Mouse (Mus musculus) limb, embryonic 14.5 days (tissue): ENCODE measurements around the gene Git2. TPM values are rescaled to one million over a fixed set of nuclear protein-coding genes. Genes with fewer than 3 reads are reported as not detected.

ENCODE experiments used
- ATAC-seq: fragments of 200-750 bp; cut with Nextera tagmentation; 2 replicates; pipeline ENCODE4 v1.8.0; 2017; ENCODE audit warnings: low read depth, moderate number of reproducible peaks, moderate TSS enrichment; ENCODE audit not compliant: low FRiP score
- DNase-seq: peaks from one replicate; pipeline ENCODE4 v3.0.0-alpha.2; 2015; ENCODE audit warnings: low spot score
- H3K27ac ChIP-seq: fragments of 300-500 bp; sonication (generic); replicated peaks from 2 replicates; pipeline ENCODE4 v1.5.1; 2014; ENCODE audit warnings: low read depth, mild to moderate bottlenecking, low read length, moderate library complexity, mixed read lengths
- H3K27me3 ChIP-seq: fragments of 300-500 bp; sonication (generic); 2 replicates; pipeline ENCODE4 v1.6.1; 2014; ENCODE audit warnings: low read length, mixed read lengths; ENCODE audit not compliant: control insufficient read depth, insufficient read depth
- H3K36me3 ChIP-seq: fragments of 300-500 bp; sonication (generic); 2 replicates; pipeline ENCODE4 v1.6.1; 2014; ENCODE audit warnings: mild to moderate bottlenecking, low read length, moderate library complexity, mixed read lengths; ENCODE audit not compliant: control insufficient read depth, insufficient read depth
- H3K4me1 ChIP-seq: fragments of 300-500 bp; sonication (generic); 2 replicates; pipeline ENCODE4 v1.6.1; 2014; ENCODE audit warnings: antibody characterized with exemption, low read length, mixed read lengths; ENCODE audit not compliant: control insufficient read depth, insufficient read depth
- H3K4me2 ChIP-seq: fragments of 300-500 bp; sonication (generic); replicated peaks from 2 replicates; pipeline ENCODE4 v1.6.1; 2014; ENCODE audit warnings: low read depth, mild to moderate bottlenecking, low read length, moderate library complexity; ENCODE audit not compliant: severe bottlenecking
- H3K4me3 ChIP-seq: fragments of 300-500 bp; sonication (generic); replicated peaks from 2 replicates; pipeline ENCODE4 v1.5.1; 2014; ENCODE audit warnings: low read length
- H3K9ac ChIP-seq: fragments of 300-500 bp; sonication (generic); 2 replicates; pipeline ENCODE4 v1.6.1; 2014; ENCODE audit warnings: mild to moderate bottlenecking, low read depth, low read length, moderate library complexity; ENCODE audit not compliant: severe bottlenecking
- H3K9me3 ChIP-seq: fragments of 300-500 bp; sonication (generic); 2 replicates; pipeline ENCODE4 v1.6.1; 2016; ENCODE audit warnings: low read length; ENCODE audit not compliant: control insufficient read depth
- POLR2A ChIP-seq: fragments of 200-500 bp; IDR thresholded peaks from 2 replicates; pipeline ENCODE4 v1.8.0; 2012; ENCODE audit warnings: inconsistent platforms, mild to moderate bottlenecking, moderate library complexity, borderline replicate concordance; ENCODE audit not compliant: insufficient read depth, insufficient read length; ENCODE audit errors: extremely low read depth
- WGBS: fragments of 180-500 bp; shearing (Covaris S2); extraction: QIAGEN DNeasy Blood & Tissue Kit; methylation state at CpG from one replicate; pipeline ENCODE4 v1.1.7; 2014; 5-methylcytosine and 5-hydroxymethylcytosine counted together
- polyA plus RNA-seq, 2 experiments: library from polyadenylated mRNA; depleted of rRNA in 1 of 2; stranded (reverse) in 1 of 2; unstranded in 1 of 2; fragments of >200 nt; fragmentation: Nextera tagmentation in 1 of 2; extraction: Ambion mirVana in 1 of 2; gene quantifications; 2 replicates each; pipeline versions ENCODE4 v1.2.1 to v1.2.3; 2012 to 2014

The Git2 gene
- polyA plus RNA-seq, 2 experiments = 41.6 to 64.2 TPM

DNA sequence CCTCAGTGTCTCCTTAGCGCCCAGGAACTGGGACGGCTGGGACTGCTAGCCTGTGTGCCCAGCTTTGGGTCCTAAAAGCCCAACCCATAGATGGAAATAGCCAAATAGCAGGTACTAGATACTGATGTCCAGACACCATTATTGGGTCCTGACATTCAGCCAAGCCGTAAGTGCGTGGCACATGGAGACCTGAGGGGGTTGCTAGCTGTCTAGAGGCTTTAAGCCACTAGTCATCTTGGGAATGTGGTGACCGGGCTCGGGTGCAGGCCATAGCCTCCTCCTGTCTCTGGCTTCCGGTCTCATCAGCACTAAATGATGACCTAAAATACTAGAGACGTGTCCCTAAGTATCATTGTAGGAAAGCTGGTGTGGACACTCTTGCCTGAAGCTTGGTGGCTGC, 57.4 kb downstream of the Git2 start:
- H3K4me3 ChIP-seq = no peak overlapping the region
- H3K27me3 ChIP-seq = no peaks in the 10 kb centered on the region
- peaks cover 89% of the 10 kb centered on the region for H3K36me3 ChIP-seq

DNA sequence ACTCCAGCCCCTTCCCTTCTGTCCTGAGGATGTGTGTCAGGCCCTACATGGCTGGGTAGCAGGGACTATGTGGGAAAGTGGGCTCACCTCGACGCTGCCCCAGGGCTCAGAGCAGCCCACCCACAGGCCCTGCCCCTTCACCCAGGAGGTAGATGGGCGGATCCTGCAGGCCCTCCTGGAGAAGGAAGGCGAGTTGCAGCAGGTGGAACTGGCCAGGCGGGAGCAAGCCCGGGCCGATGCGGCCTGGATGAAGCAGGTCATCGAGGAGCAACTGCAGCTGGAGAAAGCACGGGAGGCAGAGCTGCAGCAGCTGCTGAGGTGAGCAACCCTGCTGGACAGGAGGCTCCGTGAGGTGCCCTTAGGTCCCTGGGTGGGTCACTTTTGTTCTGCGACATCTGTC, 58.0 kb downstream of the Git2 start:
- 85% methylated on average over 12 of the region's 12 CpGs for WGBS
- Histone ChIP-seq H3K27ac (no peak overlapping the region), H3K4me3 (no peak overlapping the region), H3K4me2 (no peak overlapping the region), H3K4me1 (no peaks in the 10 kb centered on the region), H3K27me3 (no peaks in the 10 kb centered on the region), H3K9me3 (no peaks in the 10 kb centered on the region), H3K9ac (no peak overlapping the region), H3K36me3 (peaks cover 94% of the 10 kb centered on the region)
- ATAC-seq (no peak), DNase-seq (no peak)
- no peak for TF ChIP-seq POLR2A

More for the DNA sequence above, 57.4 kb downstream of the Git2 start:
- 95% methylated on average over 8 of the region's 8 CpGs for WGBS
- Histone ChIP-seq H3K4me2 (no peak overlapping the region), H3K4me1 (no peaks in the 10 kb centered on the region), H3K27ac (no peak overlapping the region), H3K9ac (no peak overlapping the region), H3K9me3 (no peaks in the 10 kb centered on the region)
- no peak for ATAC-seq
- TF ChIP-seq POLR2A = no peak
- DNase-seq = no peak

DNA sequence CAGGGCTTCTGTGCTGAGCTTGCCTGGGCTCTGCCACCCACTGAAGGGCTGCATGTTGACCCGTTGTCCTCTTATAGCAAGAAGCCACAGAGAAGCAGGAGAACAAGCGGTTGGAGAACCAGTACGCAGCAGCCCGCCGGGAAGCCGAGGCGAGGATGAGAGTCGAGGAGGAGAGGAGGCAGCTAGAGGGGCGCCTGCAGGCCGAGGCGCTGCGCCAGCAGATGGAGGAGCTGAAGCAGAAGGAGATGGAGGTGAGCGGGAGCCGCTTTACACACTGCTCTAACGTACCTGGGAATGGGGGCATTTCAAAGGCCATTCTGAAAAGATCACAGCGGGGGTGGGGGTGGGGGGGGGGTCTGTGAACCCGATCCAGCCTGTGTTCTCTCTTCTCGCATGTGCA, 60.8 kb downstream of the Git2 start:
- Histone ChIP-seq H3K4me2 (no peak overlapping the region), H3K4me3 (no peak overlapping the region), H3K4me1 (no peaks in the 10 kb centered on the region), H3K9ac (no peak overlapping the region), H3K27me3 (no peaks in the 10 kb centered on the region), H3K27ac (no peak overlapping the region), H3K9me3 (no peaks in the 10 kb centered on the region), H3K36me3 (peaks cover 93% of the 10 kb centered on the region)
- no peak for TF ChIP-seq POLR2A
- no peak for DNase-seq
- ATAC-seq = no peak
- WGBS = 93% methylated on average over 16 of the region's 18 CpGs

DNA sequence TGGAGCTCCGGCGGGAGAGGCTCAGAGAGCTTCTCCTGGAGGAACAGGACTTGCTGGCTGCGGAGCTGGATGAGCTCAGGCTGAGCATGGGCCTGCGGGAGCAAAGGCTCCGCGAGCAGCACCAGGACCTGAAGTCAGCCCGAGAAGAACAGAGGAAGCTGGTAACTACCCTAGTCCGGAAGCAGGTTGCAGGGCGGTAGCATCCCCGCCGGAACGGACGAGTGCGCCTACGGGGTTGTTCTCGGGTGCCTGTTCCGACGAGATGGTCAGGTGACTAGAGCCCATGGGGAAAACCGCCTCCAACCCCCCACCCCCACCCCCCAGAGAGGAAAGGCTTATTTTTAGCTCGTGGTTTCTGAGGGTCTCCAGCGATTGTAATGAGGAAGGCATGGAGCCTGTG, 66.0 kb downstream of the Git2 start:
- Histone ChIP-seq H3K4me3 (no peak overlapping the region), H3K4me1 (peaks cover 6% of the 10 kb centered on the region), H3K4me2 (no peak overlapping the region), H3K9me3 (no peaks in the 10 kb centered on the region), H3K27me3 (no peaks in the 10 kb centered on the region), H3K27ac (no peak overlapping the region), H3K9ac (no peak overlapping the region), H3K36me3 (peaks cover 46% of the 10 kb centered on the region)
- TF ChIP-seq POLR2A = no peak
- ATAC-seq (no peak), DNase-seq (no peak)
- WGBS = 95% methylated on average over 21 of the region's 21 CpGs

DNA sequence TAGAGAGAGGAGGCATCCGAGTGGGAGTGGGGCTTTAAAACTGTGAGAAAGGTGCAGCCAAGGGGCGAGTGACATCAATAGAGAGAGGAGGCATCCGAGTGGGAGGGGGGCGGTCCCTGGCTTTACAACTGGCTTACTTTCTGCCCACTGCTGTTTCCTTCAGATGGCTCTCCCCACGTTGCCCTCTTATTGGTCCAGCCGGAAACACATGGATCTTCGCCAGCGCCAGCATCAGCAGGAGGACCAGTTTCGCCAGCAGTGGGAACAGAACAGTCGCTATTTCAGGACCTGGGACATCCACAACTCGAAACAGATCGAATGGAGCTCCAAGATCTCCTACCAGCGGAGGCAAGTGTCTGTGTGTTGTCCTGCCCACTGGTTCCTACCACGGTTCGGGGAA, 66.8 kb downstream of the Git2 start:
- WGBS = 52% methylated on average over 15 of the region's 15 CpGs
- peaks cover 37% of the 10 kb centered on the region for H3K36me3 ChIP-seq

DNA sequence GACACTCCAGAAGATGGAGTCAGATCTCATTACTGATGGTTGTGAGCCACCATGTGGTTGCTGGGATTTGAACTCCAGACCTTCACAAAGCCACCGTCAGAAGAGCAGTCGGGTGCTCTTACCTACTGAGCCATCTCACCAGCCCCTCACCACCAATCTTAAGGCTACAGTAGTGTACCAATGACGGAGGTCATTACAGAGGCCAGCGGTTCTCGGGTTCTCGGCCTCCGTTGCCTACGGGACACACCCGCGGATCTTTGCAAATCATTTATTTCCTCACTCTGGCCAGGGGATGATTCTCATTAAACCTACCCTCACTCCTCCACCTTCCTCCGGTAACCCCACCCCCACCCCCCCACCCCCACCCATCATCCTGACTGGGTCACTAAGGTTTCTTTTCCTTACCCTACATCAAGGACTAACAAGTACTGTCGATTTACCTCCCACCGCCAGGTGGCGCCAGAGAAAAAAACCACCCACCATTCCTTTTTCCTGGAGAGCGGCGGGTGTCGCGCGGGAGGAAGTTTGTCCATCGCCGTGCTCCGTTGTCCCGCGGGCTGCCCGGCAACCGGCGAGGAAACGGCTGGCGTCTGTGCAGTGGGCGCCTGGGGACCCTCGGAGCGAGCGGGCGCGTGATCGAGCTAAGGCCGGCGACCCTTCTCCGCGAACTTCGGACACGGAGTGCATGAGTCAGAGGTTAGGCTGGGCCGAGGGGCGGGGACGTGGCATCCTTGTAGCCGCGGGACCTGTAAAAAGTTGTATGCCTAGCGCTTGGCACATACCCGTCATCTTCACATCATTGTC, 67.8 kb downstream of the Git2 start, which contains the start of gene Tchp:
TSS of gene Tchp (plus strand) at position 496 of the 804 bp plus-strand sequence.
- Histone ChIP-seq H3K4me2 (peak within 1 kb of the TSS; percentile 78), H3K27me3 (no peaks in the 10 kb centered on the region), H3K36me3 (peaks cover 29% of the 10 kb centered on the region), H3K9ac (peak within 1 kb of the TSS; percentile 76), H3K9me3 (no peaks in the 10 kb centered on the region), H3K27ac (no peak within 1 kb of the TSS), H3K4me1 (peaks cover 6% of the 10 kb centered on the region), H3K4me3 (peak within 1 kb of the TSS; percentile 87)
- WGBS = 3% methylated on average over 43 of the region's 49 CpGs
- 0 out of 2 replicates have a peak, but pooled peaks have one; percentile 22 for TF ChIP-seq POLR2A
- ATAC-seq (peak; percentile 81), DNase-seq (peak; percentile 94)

More for the DNA sequence above, 66.8 kb downstream of the Git2 start:
- Histone ChIP-seq H3K4me3 (peak overlapping the region; percentile 87), H3K27me3 (no peaks in the 10 kb centered on the region), H3K4me2 (peak overlapping the region; percentile 78), H3K27ac (no peak overlapping the region), H3K9ac (peak overlapping the region; percentile 76; the same call in 1 of the 2 replicates), H3K4me1 (peaks cover 6% of the 10 kb centered on the region), H3K9me3 (no peaks in the 10 kb centered on the region)
- ATAC-seq (no peak), DNase-seq (no peak)
- no peak for TF ChIP-seq POLR2A
